Mouse (Mus musculus) urinary bladder, postnatal 4 days (tissue): ENCODE data around the gene Olfr889.
"Not testable (repeated sequence)": the region's sequence is repeated elsewhere in the genome, so short reads cannot be mapped to it uniquely, and the experiment has no call there.

Experiments
- DNase-seq, 2 experiments: peaks; one replicate each; pipeline ENCODE4 v3.0.0; 2021 to 2022; ENCODE audit warnings: low spot score in 2 of 2

The Olfr889 gene

DNA sequence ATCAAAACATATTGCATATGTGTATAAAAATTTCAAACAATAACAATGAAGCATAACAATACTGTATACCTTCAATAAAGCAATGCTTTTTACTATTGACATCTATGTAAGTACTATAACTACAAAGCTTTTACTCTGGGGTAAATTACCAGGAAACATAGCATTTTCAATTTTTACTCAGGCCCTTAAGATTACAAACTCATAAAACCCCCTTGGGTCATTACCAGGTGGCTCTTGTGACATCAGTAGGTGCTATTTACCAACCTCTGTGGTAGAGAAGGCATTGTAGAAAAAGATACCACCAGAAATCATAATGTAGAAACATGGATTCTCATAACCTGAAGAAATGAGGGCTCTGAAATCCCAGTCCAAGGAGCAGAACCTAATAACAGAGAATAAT is at the start of gene Olfr889:
TSS of gene Olfr889 (plus strand) at position 301 of the 400 bp plus-strand sequence.
- DNase-seq = no peak

GRCm38 (mm10) chr9:38083772-38084171 is 31.2 kb upstream of the Olfr889 start, which contains the start of gene Olfr887:
Gene Olfr887 (plus strand): TSS chr9:38084072.
- no peak for DNase-seq

DNA sequence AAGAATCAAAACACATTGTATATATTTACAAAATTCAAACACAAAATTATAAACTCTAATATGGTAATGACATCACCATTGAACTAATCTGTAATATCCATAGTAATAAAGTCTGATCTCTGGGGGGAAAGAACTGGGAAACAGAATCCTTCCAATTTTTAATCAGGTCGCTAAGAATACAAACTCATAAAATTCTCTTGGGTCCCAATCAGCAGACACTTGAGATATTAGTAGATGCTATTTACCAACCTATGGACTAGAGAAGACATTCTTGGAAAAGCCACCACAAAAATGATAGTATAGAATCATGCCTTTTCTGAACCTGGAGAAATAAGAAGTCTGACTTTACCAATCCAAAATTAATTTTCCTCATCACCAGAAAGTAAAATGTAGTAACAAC is 7.2 kb upstream of the Olfr889 start, which contains the start of gene Olfr888:
TSS of gene Olfr888 (plus strand) at position 301 of the 400 bp plus-strand sequence.
- no peak for DNase-seq

DNA sequence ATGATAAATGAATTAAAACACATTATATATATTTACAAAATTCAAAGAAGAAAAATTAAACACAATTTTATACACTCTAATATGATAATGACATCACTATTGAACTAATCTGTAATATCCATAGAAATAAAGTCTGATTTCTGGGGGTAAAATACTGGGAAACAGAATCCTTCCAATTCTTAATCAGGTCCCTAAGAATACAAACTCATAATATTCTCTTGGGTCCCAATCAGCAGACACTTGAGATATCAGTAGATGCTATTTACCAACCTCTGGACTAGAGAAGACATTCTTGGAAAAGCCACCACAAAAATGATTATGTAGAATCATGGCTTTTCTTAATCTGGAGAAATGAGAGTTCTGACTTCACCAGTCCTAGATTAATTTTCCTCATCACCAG is 27.2 kb downstream of the Olfr889 start, which contains the start of gene Olfr890:
TSS of gene Olfr890 (plus strand) at position 301 of the 400 bp plus-strand sequence.
- DNase-seq = no peak

- DNase-seq = not testable (repeated sequence)
These were observed 53.3 kb downstream of the Olfr889 start for GRCm38 (mm10) chr9:38168341-38168740.
